8 mouse cellular contexts compared by ENCODE assay signal in genomic region chr15:102224992-102225617, GRCm38 (mm10). TPM values are rescaled to one million over a fixed set of nuclear protein-coding genes. Genes with fewer than 3 reads are reported as not detected.
DNase-seq lines count a peak whose midpoint lies in the region; ATAC-seq and TF ChIP-seq lines count a peak whose summit lies in the region.

No protein-coding gene starts in this region.

- no peak for TF ChIP-seq POLR2A in CH12.LX (IDR thresholded peaks at IDR 0.05; ENCODE audit: low read depth, low read length)
- TF ChIP-seq POLR2A in olfactory bulb, adult 2 months (IDR thresholded peaks at IDR 0.05; ENCODE audit: insufficient read depth, low read depth, low read length), result no peak

- DNase-seq in A20 (ENCODE audit: low read depth, low spot score) (peak; percentile 87), CH12.LX (ENCODE audit: extremely low read depth) (peak; percentile 86)
- no peak for DNase-seq in forebrain, embryonic 14.5 days (ENCODE audit: low spot score)
- DNase-seq in liver, embryonic 13.5 days, result peak; percentile 57
- no peak for DNase-seq in cerebellum, adult 18-20 months
- DNase-seq in cerebellum, adult 11 months, result no peak
- no peak for DNase-seq in embryo, embryonic 10.5 days (ENCODE audit: low spot score)

- no peak overlapping the region for H3K27ac ChIP-seq in CH12.LX (ENCODE audit: insufficient read depth, low read depth)
- no peak overlapping the region for H3K27ac ChIP-seq in forebrain, embryonic 14.5 days (ENCODE audit: low read depth, low read length)
- H3K27ac ChIP-seq in liver, embryonic 13.5 days, result peak overlapping the region; percentile 30
- no peak overlapping the region for H3K27ac ChIP-seq in olfactory bulb, adult 2 months (ENCODE audit: insufficient read depth, low read depth, low read length)

- no peak overlapping the region for H3K4me3 ChIP-seq in CH12.LX (replicated peaks in 1 of 3; ENCODE audit: low read depth in 2 of 3, low read length in 2 of 3, poor library complexity in 1 of 3)
- H3K4me3 ChIP-seq in forebrain, embryonic 14.5 days (ENCODE audit: low read depth, low read length), result peak overlapping the region; percentile 33
- peak overlapping the region; percentile 52 for H3K4me3 ChIP-seq in liver, embryonic 13.5 days (replicated peaks)
- peak overlapping the region; percentile 42; the same call in 1 of the 2 replicates for H3K4me3 ChIP-seq in olfactory bulb, adult 2 months (ENCODE audit: insufficient read depth, low read depth, low read length)

- peak; percentile 17; the same call in 1 of the 2 replicates for TF ChIP-seq EP300 in CH12.LX (IDR thresholded peaks at IDR 0.05; ENCODE audit: low read length)

- ATAC-seq in forebrain, embryonic 14.5 days, result no peak
- peak; percentile 91 for ATAC-seq in liver, embryonic 13.5 days (ENCODE audit: low read depth)

- no peak for TF ChIP-seq CTCF in CH12.LX (conservative IDR thresholded peaks at IDR 0.05 in 1 of 2, IDR thresholded peaks at IDR 0.05 in 1 of 2; ENCODE audit: low read depth in 2 of 2, low read length in 2 of 2)
- no peak for TF ChIP-seq CTCF in olfactory bulb, adult 2 months (IDR thresholded peaks at IDR 0.05; ENCODE audit: insufficient read depth, low read depth, low read length)

- peaks cover 4 to 13% of the 10 kb centered on the region in 2 experiments for H3K4me1 ChIP-seq in CH12.LX (ENCODE audit: control insufficient read depth in 1 of 2, insufficient read depth in 2 of 2)
- peaks cover 4% of the 10 kb centered on the region; the same call in 1 of the 2 replicates for H3K4me1 ChIP-seq in forebrain, embryonic 14.5 days (ENCODE audit: control insufficient read depth, insufficient read depth, low read length)
- H3K4me1 ChIP-seq in liver, embryonic 13.5 days (replicated peaks), result peaks cover 34% of the 10 kb centered on the region
- H3K4me1 ChIP-seq in olfactory bulb, adult 2 months (ENCODE audit: control insufficient read depth, insufficient read depth, low read length), result peaks cover 7% of the 10 kb centered on the region

- peak overlapping the region; percentile 46 for H3K4me2 ChIP-seq in CH12.LX (ENCODE audit: insufficient read depth, low read depth, poor library complexity, severe bottlenecking)
- peak overlapping the region; percentile 86 for H3K4me2 ChIP-seq in forebrain, embryonic 14.5 days (ENCODE audit: low read length)
- H3K4me2 ChIP-seq in liver, embryonic 13.5 days, result peak overlapping the region; percentile 85

- in situ Hi-C loops in CH12.LX (cut with MboI; ENCODE audit: low pct_ligation_motif_present, low pct_unique_long_range_greater_than_20kb, low sequenced_read_pairs), result no loop called here

- no peak; the same call in 1 of the 2 replicates for TF ChIP-seq RAD21 in CH12.LX (IDR thresholded peaks at IDR 0.05; ENCODE audit: low read depth, low read length)

- no peaks in the 10 kb centered on the region for H3K36me3 ChIP-seq in CH12.LX (replicated peaks in 1 of 2; ENCODE audit: control insufficient read depth in 1 of 2, insufficient read depth in 1 of 2, low read length in 1 of 2)
- no peaks in the 10 kb centered on the region for H3K36me3 ChIP-seq in forebrain, embryonic 14.5 days (ENCODE audit: control insufficient read depth, insufficient read depth, low read length)
- H3K36me3 ChIP-seq in liver, embryonic 13.5 days, result no peaks in the 10 kb centered on the region

- dilution Hi-C loops in CH12.LX (cut with MboI; ENCODE audit: extremely low pct_ligation_motif_present, extremely low pct_unique_long_range_greater_than_20kb, low sequenced_read_pairs), result no loop called here

- H3K79me2 ChIP-seq in CH12.LX (replicated peaks; ENCODE audit: control insufficient read depth, extremely low read depth, insufficient read depth, poor library complexity, severe bottlenecking), result no peaks in the 10 kb centered on the region

- no peak overlapping the region for H3K9ac ChIP-seq in CH12.LX (ENCODE audit: insufficient read depth, low read depth)
- peak overlapping the region; percentile 58 for H3K9ac ChIP-seq in forebrain, embryonic 14.5 days (ENCODE audit: low read length)
- peak overlapping the region; percentile 59 for H3K9ac ChIP-seq in liver, embryonic 13.5 days

- H3K9me3 ChIP-seq in CH12.LX (replicated peaks; ENCODE audit: low read length), result peaks cover 4% of the 10 kb centered on the region
- H3K9me3 ChIP-seq in forebrain, embryonic 14.5 days (replicated peaks; ENCODE audit: control insufficient read depth, low read length), result no peaks in the 10 kb centered on the region
- no peaks in the 10 kb centered on the region for H3K9me3 ChIP-seq in liver, embryonic 13.5 days (replicated peaks)

- H3K27me3 ChIP-seq in CH12.LX (replicated peaks), result peaks cover 14% of the 10 kb centered on the region
- 0 out of 2 replicates have a peak, but pooled peaks cover 9% of the 10 kb centered on the region for H3K27me3 ChIP-seq in forebrain, embryonic 14.5 days (replicated peaks; ENCODE audit: control insufficient read depth, insufficient read depth, low read length)
- peaks cover 26% of the 10 kb centered on the region for H3K27me3 ChIP-seq in liver, embryonic 13.5 days

- 19% methylated on average over 21 of the region's 21 CpGs for WGBS in forebrain, embryonic 14.5 days
- WGBS in liver, embryonic 13.5 days (ENCODE audit: insufficient replicate concordance), result 2% methylated on average over 21 of the region's 21 CpGs
- WGBS in olfactory bulb, adult 2 months, result 27% methylated on average over 21 of the region's 21 CpGs

TF ChIP-seq in CH12.LX, 34 proteins besides CTCF, POLR2A, EP300 and RAD21 (continues in another document):
- TF ChIP-seq NELFE (IDR thresholded peaks at IDR 0.05; ENCODE audit: low read depth, low read length) (no peak), ZKSCAN1 (IDR thresholded peaks at IDR 0.05; ENCODE audit: borderline replicate concordance, low read depth, low read length) (no peak), SMC3 (IDR thresholded peaks at IDR 0.05; ENCODE audit: low read depth, low read length) (no peak), ZC3H11A (IDR thresholded peaks at IDR 0.05; ENCODE audit: low read depth, low read length) (no peak), BHLHE40 (IDR thresholded peaks at IDR 0.05; ENCODE audit: low read depth, low read length) (peak; percentile 94), NRF1 (IDR thresholded peaks at IDR 0.05; ENCODE audit: low read depth, low read length) (peak; percentile 52; the same call in 1 of the 2 replicates), MAZ (IDR thresholded peaks at IDR 0.05; ENCODE audit: low read depth, low read length) (no peak), MAFK (IDR thresholded peaks at IDR 0.05; ENCODE audit: insufficient replicate concordance, low read length) (0 out of 2 replicates have a peak, but pooled peaks have one; percentile 49), HCFC1 (IDR thresholded peaks at IDR 0.05; ENCODE audit: low read depth, low read length) (no peak), JUND (conservative IDR thresholded peaks at IDR 0.05; ENCODE audit: low read depth, low read length) (no peak), SIN3A (IDR thresholded peaks at IDR 0.05; ENCODE audit: low read length) (no peak), KAT2A (IDR thresholded peaks at IDR 0.05; ENCODE audit: insufficient replicate concordance, low read length) (0 out of 2 replicates have a peak, but pooled peaks have one; percentile 36), USF1 (IDR thresholded peaks at IDR 0.05; ENCODE audit: low read depth, low read length) (no peak), IRF4 (IDR thresholded peaks at IDR 0.05; ENCODE audit: low read depth, low read length) (0 out of 2 replicates have a peak, but pooled peaks have one; percentile 17)

RNA-seq across cellular contexts. Expression of gene Itgb7, which starts 6.6 kb away (rescaled TPM):
- 10.1 and 17.7 TPM in 2 replicates for total RNA-seq in CH12.LX (2012; rRNA removed)
- 1.8 and 3.7 TPM in 2 replicates for total RNA-seq in CH12.LX (2014; rRNA removed)
- 2.8 and 4.2 TPM in 2 replicates for polyA plus RNA-seq in CH12.LX (2012; ENCODE audit: insufficient read length, low read depth)
- 0.38 and 0.49 TPM in 2 replicates for polyA plus RNA-seq in forebrain, embryonic 14.5 days (2014; fragmentation: Nextera tagmentation; extraction: Ambion mirVana)
- 5.5 and 6.5 TPM in 2 replicates for polyA plus RNA-seq in liver, embryonic 13.5 days (2015; fragmentation: Nextera tagmentation; extraction: Ambion mirVana)
- polyA plus RNA-seq in olfactory bulb, adult 2 months (2012; ENCODE audit: insufficient read depth, insufficient read length, low replicate concordance, missing spikeins), result not detected in 2 replicates

RNA-seq across cellular contexts. Expression of gene Csad, which starts 20.6 kb away (rescaled TPM):
- total RNA-seq in CH12.LX (2012; rRNA removed) (2.8 and 4.7 TPM in 2 replicates), CH12.LX (2014; rRNA removed) (3.6 and 3.7 TPM in 2 replicates)
- polyA plus RNA-seq in CH12.LX (2012; ENCODE audit: insufficient read length, low read depth), result 3.8 and 4.2 TPM in 2 replicates
- polyA plus RNA-seq in forebrain, embryonic 14.5 days (2014; fragmentation: Nextera tagmentation; extraction: Ambion mirVana), result 23.3 and 25.6 TPM in 2 replicates
- polyA plus RNA-seq in liver, embryonic 13.5 days (2015; fragmentation: Nextera tagmentation; extraction: Ambion mirVana), result 20.8 and 22.0 TPM in 2 replicates
- polyA plus RNA-seq in olfactory bulb, adult 2 months (2012; ENCODE audit: insufficient read depth, insufficient read length, low replicate concordance, missing spikeins), result not detected in 2 replicates

RNA-seq across cellular contexts. Expression of gene Zfp740, which starts 22.1 kb away (rescaled TPM):
- total RNA-seq in CH12.LX (2012; rRNA removed), result 30.5 and 32.1 TPM in 2 replicates
- 46.1 and 51.9 TPM in 2 replicates for total RNA-seq in CH12.LX (2014; rRNA removed)
- 37.4 and 38.7 TPM in 2 replicates for polyA plus RNA-seq in CH12.LX (2012; ENCODE audit: insufficient read length, low read depth)
- 52.1 and 60.4 TPM in 2 replicates for polyA plus RNA-seq in forebrain, embryonic 14.5 days (2014; fragmentation: Nextera tagmentation; extraction: Ambion mirVana)
- polyA plus RNA-seq in liver, embryonic 13.5 days (2015; fragmentation: Nextera tagmentation; extraction: Ambion mirVana), result 14.8 and 21.8 TPM in 2 replicates
- 123 TPM in 1 of 2 replicates, not detected in the other for polyA plus RNA-seq in olfactory bulb, adult 2 months (2012; ENCODE audit: insufficient read depth, insufficient read length, low replicate concordance, missing spikeins)

RNA-seq across cellular contexts. Expression of gene Rarg, which starts 32.2 kb away (rescaled TPM):
- total RNA-seq in CH12.LX (2012; rRNA removed) (0.64 and 0.76 TPM in 2 replicates), CH12.LX (2014; rRNA removed) (0.17 and 0.32 TPM in 2 replicates)
- polyA plus RNA-seq in CH12.LX (2012; ENCODE audit: insufficient read length, low read depth), result 0.63 and 0.76 TPM in 2 replicates
- 4.0 and 5.3 TPM in 2 replicates for polyA plus RNA-seq in forebrain, embryonic 14.5 days (2014; fragmentation: Nextera tagmentation; extraction: Ambion mirVana)
- 2.5 and 3.0 TPM in 2 replicates for polyA plus RNA-seq in liver, embryonic 13.5 days (2015; fragmentation: Nextera tagmentation; extraction: Ambion mirVana)
- polyA plus RNA-seq in olfactory bulb, adult 2 months (2012; ENCODE audit: insufficient read depth, insufficient read length, low replicate concordance, missing spikeins), result not detected in 2 replicates

RNA-seq across cellular contexts. Expression of gene Gm9918, which starts 45.3 kb away (rescaled TPM):
- not detected in 2 replicates for total RNA-seq in CH12.LX (2012; rRNA removed)
- not detected in 2 replicates for total RNA-seq in CH12.LX (2014; rRNA removed)
- polyA plus RNA-seq in CH12.LX (2012; ENCODE audit: insufficient read length, low read depth), result not detected in 2 replicates
- polyA plus RNA-seq in forebrain, embryonic 14.5 days (2014; fragmentation: Nextera tagmentation; extraction: Ambion mirVana), result not detected in 2 replicates
- polyA plus RNA-seq in liver, embryonic 13.5 days (2015; fragmentation: Nextera tagmentation; extraction: Ambion mirVana), result not detected in 2 replicates
- polyA plus RNA-seq in olfactory bulb, adult 2 months (2012; ENCODE audit: insufficient read depth, insufficient read length, low replicate concordance, missing spikeins), result not detected in 2 replicates

Comparison
In these comparisons a context has a peak if more than half of its experiments do, and no peak if none do; other contexts are left out.
1. DNase-seq: peak in A20 (single experiment), CH12.LX (single experiment) and liver, embryonic 13.5 days (single experiment); none in forebrain, embryonic 14.5 days (single experiment), cerebellum, adult 18-20 months (0 of 2), cerebellum, adult 11 months (single experiment) and embryo, embryonic 10.5 days (single experiment).
2. H3K4me3 ChIP-seq: peak in forebrain, embryonic 14.5 days (single experiment), liver, embryonic 13.5 days (single experiment) and olfactory bulb, adult 2 months (single experiment); none in CH12.LX (0 of 3).
3. Peak in every context shown above with its lines, with median percentiles within 50 percentile points of each other: H3K4me2 ChIP-seq.